Mouse (Mus musculus): ENCODE results near the gene Fmr1nb. TPM values are rescaled to one million over a fixed set of nuclear protein-coding genes. Genes with fewer than 3 reads are reported as not detected.

The Fmr1nb gene
- polyA plus RNA-seq (2012; rRNA removed): 0.08 and 0.58 TPM in 2 replicates

GRCm38 (mm10) chrX:68761606-68762005 lies at the start of gene Fmr1nb:
Fmr1nb (plus strand) TSS chrX:68761839.

GRCm38 (mm10) chrX:68821059-68821458 lies 59.4 kb downstream of the Fmr1nb start, which contains the start of gene Gm14698:
Gm14698 (plus strand) TSS chrX:68821093.

Other genes with a start within 250 kb of the Fmr1nb start
- 13.8 and 14.1 TPM in 2 replicates for gene Fmr1, start 83.3 kb upstream of the Fmr1nb start, polyA plus RNA-seq (2012; rRNA removed)
- gene Gm14698, start 59.3 kb downstream of the Fmr1nb start, polyA plus RNA-seq (2012; rRNA removed): 0.08 and 0.10 TPM in 2 replicates
- not detected in 2 replicates for gene Gm6812, start 131.2 kb downstream of the Fmr1nb start, polyA plus RNA-seq (2012; rRNA removed)

Measured in liver, embryonic 18 days (tissue).